Mouse (Mus musculus): ENCODE measurements around the gene Fez2.
A peak's percentile ranks its signal among the peaks of the same experiment; 100 is the strongest.

GRCm38 (mm10) chr17:78407581-78407980 is 10.4 kb downstream of the Fez2 start:
- TF ChIP-seq POLR2A (IDR thresholded peaks at IDR 0.05; ENCODE audit: insufficient read depth, low read length) (no peak), CTCF (IDR thresholded peaks at IDR 0.05; ENCODE audit: low read depth, low read length) (no peak), EP300 (IDR thresholded peaks at IDR 0.05; ENCODE audit: insufficient read depth, low read depth, low read length) (peak; percentile 42; the same call in 1 of the 2 replicates)
